Mouse (Mus musculus): Measurements from ENCODE around the gene Hinfp.

GRCm38 (mm10) chr9:44327926-44328325 is 22.5 kb upstream of the Hinfp start:
- TF ChIP-seq POLR2A (IDR thresholded peaks at IDR 0.05; ENCODE audit: borderline replicate concordance, control insufficient read depth, low read depth, low read length) (no peak), CTCF (IDR thresholded peaks at IDR 0.05; ENCODE audit: control insufficient read depth, insufficient read depth, low read length) (no peak)

Data from bone marrow, adult 2 months (tissue).